Comparison of ENCODE assay signal across 7 mouse cellular contexts in genomic region chr9:78482386-78482785, GRCm38 (mm10). TPM values are rescaled to one million over a fixed set of nuclear protein-coding genes. Genes with fewer than 3 reads are reported as not detected.
DNase-seq lines count a peak whose midpoint lies in the region; ATAC-seq and TF ChIP-seq lines count a peak whose summit lies in the region.

No protein-coding gene starts in this region.

- H3K9me3 ChIP-seq in forebrain, embryonic 12.5 days: no peaks in the 10 kb centered on the region
- H3K9me3 ChIP-seq in liver, embryonic 11.5 days (ENCODE audit: control insufficient read depth, low read length): no peaks in the 10 kb centered on the region

- TF ChIP-seq POLR2A in liver, adult 2 months (IDR thresholded peaks at IDR 0.05; ENCODE audit: extremely low read depth, insufficient read depth, low read length): no peak
- no peak for TF ChIP-seq POLR2A in small intestine, adult 2 months (IDR thresholded peaks at IDR 0.05; ENCODE audit: low read depth, low read length)

- no peak for ATAC-seq in forebrain, embryonic 12.5 days (ENCODE audit: low FRiP score)
- no peak for ATAC-seq in liver, embryonic 11.5 days (replicated peaks; ENCODE audit: low FRiP score)

- no peaks in the 10 kb centered on the region for H3K27me3 ChIP-seq in liver, adult 2 months (ENCODE audit: control insufficient read depth, insufficient read depth, low read length)
- no peaks in the 10 kb centered on the region for H3K27me3 ChIP-seq in forebrain, embryonic 12.5 days
- no peaks in the 10 kb centered on the region for H3K27me3 ChIP-seq in liver, embryonic 11.5 days (replicated peaks; ENCODE audit: control insufficient read depth, insufficient read depth, low read length)
- no peaks in the 10 kb centered on the region for H3K27me3 ChIP-seq in small intestine, adult 2 months (ENCODE audit: control insufficient read depth, insufficient read depth, low read length)

- H3K9ac ChIP-seq in liver, adult 2 months (ENCODE audit: low read depth, low read length): no peak overlapping the region
- peak overlapping the region; percentile 82 for H3K9ac ChIP-seq in forebrain, embryonic 12.5 days
- H3K9ac ChIP-seq in liver, embryonic 11.5 days (ENCODE audit: low read depth, low read length): peak overlapping the region; percentile 79

- H3K27ac ChIP-seq in liver, adult 2 months (replicated peaks; ENCODE audit: insufficient read depth, low read depth, low read length): peak overlapping the region; percentile 87
- peak overlapping the region; percentile 99 for H3K27ac ChIP-seq in forebrain, embryonic 12.5 days
- H3K27ac ChIP-seq in liver, embryonic 11.5 days (ENCODE audit: low read depth, low read length): peak overlapping the region; percentile 87
- peak overlapping the region; percentile 94 for H3K27ac ChIP-seq in small intestine, adult 2 months (ENCODE audit: insufficient read depth, low read depth, low read length)

- TF ChIP-seq CTCF in liver, adult 2 months (IDR thresholded peaks at IDR 0.05; ENCODE audit: low read depth, low read length): no peak
- no peak for TF ChIP-seq CTCF in small intestine, adult 2 months (IDR thresholded peaks at IDR 0.05; ENCODE audit: extremely low read depth, insufficient read length, insufficient replicate concordance, low read depth, low read length)

- H3K79me2 ChIP-seq in liver, adult 2 months (ENCODE audit: control insufficient read depth, insufficient read depth, low read length): peaks cover 6% of the 10 kb centered on the region; the same call in 1 of the 2 replicates

- peaks cover 8% of the 10 kb centered on the region for H3K4me1 ChIP-seq in liver, adult 2 months (ENCODE audit: control insufficient read depth, insufficient read depth, low read length)
- peaks cover 17% of the 10 kb centered on the region for H3K4me1 ChIP-seq in forebrain, embryonic 12.5 days
- H3K4me1 ChIP-seq in liver, embryonic 11.5 days (replicated peaks; ENCODE audit: control insufficient read depth, insufficient read depth, low read length): peaks cover 11% of the 10 kb centered on the region
- H3K4me1 ChIP-seq in small intestine, adult 2 months (ENCODE audit: control insufficient read depth, insufficient read depth, insufficient read length, low read length): peaks cover 3% of the 10 kb centered on the region; the same call in 1 of the 2 replicates

- peak overlapping the region; percentile 59 for H3K4me2 ChIP-seq in forebrain, embryonic 12.5 days
- peak overlapping the region; percentile 75 for H3K4me2 ChIP-seq in liver, embryonic 11.5 days

- peak overlapping the region; percentile 64; the same call in 1 of the 2 replicates for H3K4me3 ChIP-seq in liver, adult 2 months (ENCODE audit: insufficient read depth, low read depth, low read length)
- H3K4me3 ChIP-seq in forebrain, embryonic 12.5 days (replicated peaks): peak overlapping the region; percentile 97
- peak overlapping the region; percentile 97 for H3K4me3 ChIP-seq in liver, embryonic 11.5 days (ENCODE audit: low read depth, low read length)
- peak overlapping the region; percentile 98 for H3K4me3 ChIP-seq in small intestine, adult 2 months (ENCODE audit: low read depth, low read length)

- no peak for DNase-seq in liver, adult 2 months (ENCODE audit: extremely low read depth, low read depth, low spot score)
- DNase-seq in liver: no peak
- no peak for DNase-seq in liver, embryonic 11.5 days (ENCODE audit: low spot score)
- DNase-seq in spleen, postnatal 36 days (ENCODE audit: low spot score in 2 of 2): no peak
- no peak for DNase-seq in adrenal gland, adult 18-20 months (ENCODE audit: low spot score in 2 of 2)

- WGBS in liver, adult 2 months: 27% methylated on average over 3 of the region's 3 CpGs
- WGBS in forebrain, embryonic 12.5 days: 6% methylated on average over 3 of the region's 3 CpGs
- 18% methylated on average over 3 of the region's 3 CpGs for WGBS in liver, embryonic 11.5 days
- WGBS in small intestine, adult 2 months: 25% methylated on average over 3 of the region's 3 CpGs

- H3K36me3 ChIP-seq in liver, adult 2 months (ENCODE audit: control insufficient read depth, insufficient read depth, low read length): peaks cover 26% of the 10 kb centered on the region
- H3K36me3 ChIP-seq in forebrain, embryonic 12.5 days (replicated peaks): peaks cover 27% of the 10 kb centered on the region
- peaks cover 28% of the 10 kb centered on the region for H3K36me3 ChIP-seq in liver, embryonic 11.5 days (ENCODE audit: control insufficient read depth, insufficient read depth, low read length)
- peaks cover 23% of the 10 kb centered on the region for H3K36me3 ChIP-seq in small intestine, adult 2 months (ENCODE audit: control insufficient read depth, insufficient read depth, low read length)

RNA-seq across cellular contexts. Expression of gene Eef1a1, which starts 6.6 kb away (rescaled TPM):
- 7,986 and 8,406 TPM in 2 replicates for total RNA-seq in liver, adult 2 months (2014; rRNA removed)
- 2,468 and 2,707 TPM in 2 replicates for polyA plus RNA-seq in liver, adult 2 months (2012; rRNA removed)
- 3,508 and 3,592 TPM in 2 replicates for polyA plus RNA-seq in forebrain, embryonic 12.5 days (2016; fragmentation: Nextera tagmentation; extraction: Ambion mirVana)
- 4,536 and 4,551 TPM in 2 replicates for polyA plus RNA-seq in liver, embryonic 11.5 days (2014; fragmentation: Nextera tagmentation; extraction: Ambion mirVana)
- polyA plus RNA-seq in small intestine, adult 2 months (2012; rRNA removed): 1,017 and 1,625 TPM in 2 replicates
- total RNA-seq in adrenal gland, adult 18-20 months (2021): 1,000 to 10,000 TPM; 6,346 to 6,879 TPM

RNA-seq across cellular contexts. Expression of gene Gm17324, which starts 33.8 kb away (rescaled TPM):
- 0.18 and 0.20 TPM in 2 replicates for total RNA-seq in liver, adult 2 months (2014; rRNA removed)
- 0.20 and 0.60 TPM in 2 replicates for polyA plus RNA-seq in liver, adult 2 months (2012; rRNA removed)
- 0.68 and 0.75 TPM in 2 replicates for polyA plus RNA-seq in forebrain, embryonic 12.5 days (2016; fragmentation: Nextera tagmentation; extraction: Ambion mirVana)
- 0.96 and 1.2 TPM in 2 replicates for polyA plus RNA-seq in liver, embryonic 11.5 days (2014; fragmentation: Nextera tagmentation; extraction: Ambion mirVana)
- polyA plus RNA-seq in small intestine, adult 2 months (2012; rRNA removed): not detected in 2 replicates
- not detected for total RNA-seq in adrenal gland, adult 18-20 months (2021)

RNA-seq across cellular contexts. Expression of gene Mto1, which starts 34.4 kb away (rescaled TPM):
- 18.7 and 18.9 TPM in 2 replicates for total RNA-seq in liver, adult 2 months (2014; rRNA removed)
- 16.9 and 17.3 TPM in 2 replicates for polyA plus RNA-seq in liver, adult 2 months (2012; rRNA removed)
- polyA plus RNA-seq in forebrain, embryonic 12.5 days (2016; fragmentation: Nextera tagmentation; extraction: Ambion mirVana): 24.4 and 26.1 TPM in 2 replicates
- polyA plus RNA-seq in liver, embryonic 11.5 days (2014; fragmentation: Nextera tagmentation; extraction: Ambion mirVana): 43.0 and 44.4 TPM in 2 replicates
- 6.1 and 7.3 TPM in 2 replicates for polyA plus RNA-seq in small intestine, adult 2 months (2012; rRNA removed)
- total RNA-seq in adrenal gland, adult 18-20 months (2021): 10 to 100 TPM; 27.2 to 29.2 TPM

RNA-seq across cellular contexts. Expression of gene Cgas, which starts 39.3 kb away (rescaled TPM):
- total RNA-seq in liver, adult 2 months (2014; rRNA removed): 0.18 and 0.34 TPM in 2 replicates
- 0.07 and 0.12 TPM in 2 replicates for polyA plus RNA-seq in liver, adult 2 months (2012; rRNA removed)
- polyA plus RNA-seq in forebrain, embryonic 12.5 days (2016; fragmentation: Nextera tagmentation; extraction: Ambion mirVana): 0.46 and 0.69 TPM in 2 replicates
- 0.85 and 1.3 TPM in 2 replicates for polyA plus RNA-seq in liver, embryonic 11.5 days (2014; fragmentation: Nextera tagmentation; extraction: Ambion mirVana)
- 0.46 and 0.86 TPM in 2 replicates for polyA plus RNA-seq in small intestine, adult 2 months (2012; rRNA removed)
- under 1 TPM; 0.66 to 0.90 TPM for total RNA-seq in adrenal gland, adult 18-20 months (2021)
